10 mouse cellular contexts compared by ENCODE assay signal in genomic region chr6:63256556-63257405, GRCm38 (mm10). TPM values are rescaled to one million over a fixed set of nuclear protein-coding genes. Genes with fewer than 3 reads are reported as not detected.
A peak's percentile ranks its signal among the peaks of the same experiment; 100 is the strongest.
DNase-seq lines count a peak whose midpoint lies in the region; ATAC-seq and TF ChIP-seq lines count a peak whose summit lies in the region.
"Had no signal": no experiment of that assay in that cellular context is flagged by ENCODE, and none has a peak within 500 bp of the region (broad histone marks: within the 10 kb centered on the region; RNA-seq: fewer than 3 reads in every experiment).

No protein-coding gene starts in this region.

- H3K4me1 ChIP-seq in heart, embryonic 13.5 days, result peaks cover 7% of the 10 kb centered on the region; the same call in 1 of the 2 replicates
- no peaks in the 10 kb centered on the region for H3K4me1 ChIP-seq in liver, embryonic 14.5 days (replicated peaks; ENCODE audit: control insufficient read depth in 2 of 2, insufficient read depth in 2 of 2, low read length in 1 of 2)

- no peak for DNase-seq in heart, postnatal 36 days
- DNase-seq in cerebellum, adult 8-10 months, result peak; percentile 72
- peak; percentile 35 for DNase-seq in forelimb bud, embryonic 11.5 days (ENCODE audit: low read depth, low spot score)
- peak; percentile 39 to 60 for DNase-seq in layer of hippocampus, adult 18-20 months (ENCODE audit: low spot score in 2 of 2)
- no peak for DNase-seq in liver, embryonic 14.5 days (ENCODE audit: low read depth in 3 of 3, low spot score in 3 of 3)
- DNase-seq in right cerebral cortex, postnatal 14 days, result peak; percentile 64
- no peak for DNase-seq in spleen, adult 12 weeks (ENCODE audit: low spot score)

- peak overlapping the region; percentile 45; the same call in 1 of the 2 replicates for H3K27ac ChIP-seq in heart, embryonic 13.5 days (replicated peaks)
- no peak overlapping the region for H3K27ac ChIP-seq in liver, embryonic 14.5 days
- H3K27ac ChIP-seq: macrophage had no signal

- H3K9me3 ChIP-seq in heart, embryonic 13.5 days, result no peaks in the 10 kb centered on the region
- H3K9me3 ChIP-seq in liver, embryonic 14.5 days (ENCODE audit: control insufficient read depth, low read length), result no peaks in the 10 kb centered on the region

- TF ChIP-seq CTCF in liver, embryonic 14.5 days (IDR thresholded peaks at IDR 0.05; ENCODE audit: low read depth), result no peak

- H3K27me3 ChIP-seq in heart, embryonic 13.5 days (replicated peaks), result peaks cover 46% of the 10 kb centered on the region
- peaks cover 37% of the 10 kb centered on the region for H3K27me3 ChIP-seq in liver, embryonic 14.5 days (ENCODE audit: control insufficient read depth, insufficient read depth, low read length)

- peak overlapping the region; percentile 96 for H3K4me2 ChIP-seq in heart, embryonic 13.5 days
- H3K4me2 ChIP-seq in liver, embryonic 14.5 days (ENCODE audit: low read depth), result peak overlapping the region; percentile 45

- no peak for ATAC-seq in heart, embryonic 13.5 days (ENCODE audit: extremely low read depth, insufficient number of reproducible peaks, low FRiP score, low TSS enrichment)
- ATAC-seq in liver, embryonic 14.5 days (ENCODE audit: insufficient read depth), result no peak

- no peaks in the 10 kb centered on the region for H3K36me3 ChIP-seq in heart, embryonic 13.5 days
- H3K36me3 ChIP-seq in liver, embryonic 14.5 days (replicated peaks; ENCODE audit: control insufficient read depth, insufficient read depth, low read depth), result no peaks in the 10 kb centered on the region
- H3K36me3 ChIP-seq: G1E had no signal

- WGBS in heart, embryonic 13.5 days, result under 1% methylated on average over 49 of the region's 49 CpGs
- under 1% methylated on average over 49 of the region's 49 CpGs for WGBS in liver, embryonic 14.5 days (ENCODE audit: insufficient replicate concordance)

- H3K9ac ChIP-seq in heart, embryonic 13.5 days, result peak overlapping the region; percentile 82
- no peak overlapping the region for H3K9ac ChIP-seq in liver, embryonic 14.5 days (replicated peaks)

- intact Hi-C loops in heart, postnatal 36 days (cut with DNase I), result no loop called here

- no peak for TF ChIP-seq EP300 in liver, embryonic 14.5 days (IDR thresholded peaks at IDR 0.05; ENCODE audit: low read depth)

- peak overlapping the region; percentile 74 for H3K4me3 ChIP-seq in heart, embryonic 13.5 days
- peak overlapping the region in 1 of 2 experiments; percentile 36; a peak in 2 of 4 replicates for H3K4me3 ChIP-seq in liver, embryonic 14.5 days (ENCODE audit: insufficient read depth in 1 of 2, low read depth in 2 of 2, low read length in 2 of 2)

RNA-seq across cellular contexts. Expression of gene Grid2, which starts 1.1 kb away (rescaled TPM):
- 1.5 and 2.3 TPM in 2 replicates for polyA plus RNA-seq in heart, embryonic 13.5 days (2015; fragmentation: Nextera tagmentation; extraction: Ambion mirVana)
- under 1 TPM in 1 of 2 experiments, not detected in 1; 0.16 TPM for total RNA-seq in heart, postnatal 36 days (2021)
- 10 to 100 TPM; 13.0 to 14.4 TPM for total RNA-seq in layer of hippocampus, adult 18-20 months (2021)
- not detected in 2 replicates for polyA plus RNA-seq in liver, embryonic 14.5 days (2012; rRNA removed)
- not detected in 2 replicates for polyA plus RNA-seq in liver, embryonic 14.5 days (2014; fragmentation: Nextera tagmentation; extraction: Ambion mirVana)
- polyA plus RNA-seq: macrophage had no signal

Comparison
In these comparisons a context has a peak if more than half of its experiments do, and no peak if none do; other contexts are left out.
1. DNase-seq: peak in cerebellum, adult 8-10 months (single experiment), forelimb bud, embryonic 11.5 days (single experiment), layer of hippocampus, adult 18-20 months (2 of 2) and right cerebral cortex, postnatal 14 days (single experiment); none in heart, postnatal 36 days (0 of 2), liver, embryonic 14.5 days (0 of 3) and spleen, adult 12 weeks (single experiment).
2. RNA of gene Grid2, which starts 1.1 kb away (total RNA-seq): 13.0 to 14.4 TPM in layer of hippocampus, adult 18-20 months; 0.16 TPM in heart, postnatal 36 days; every median in the first group is over 10 times any median in the second.